ENCODE assay signal across 9 mouse cellular contexts in genomic region chr6:55451771-55452371, GRCm38 (mm10). TPM values are rescaled to one million over a fixed set of nuclear protein-coding genes. Genes with fewer than 3 reads are reported as not detected.
DNase-seq lines count a peak whose midpoint lies in the region; ATAC-seq and TF ChIP-seq lines count a peak whose summit lies in the region.
"Had no signal": no experiment of that assay in that cellular context is flagged by ENCODE, and none has a peak within 500 bp of the region (broad histone marks: within the 10 kb centered on the region; RNA-seq: fewer than 3 reads in every experiment).

Adcyap1r1 (plus strand) TSS chr6:55451978.

- under 1% methylated on average over 52 of the region's 58 CpGs for WGBS in lung, embryonic 15.5 days
- under 1% methylated on average over 58 of the region's 58 CpGs for WGBS in heart, adult 2 months
- under 1% methylated on average over 57 of the region's 58 CpGs for WGBS in stomach, embryonic 15.5 days

- no peaks in the 10 kb centered on the region for H3K36me3 ChIP-seq in lung, embryonic 15.5 days
- H3K36me3 ChIP-seq in heart, adult 2 months (ENCODE audit: control insufficient read depth, insufficient read depth, low read length), result no peaks in the 10 kb centered on the region
- H3K36me3 ChIP-seq in stomach, embryonic 15.5 days, result no peaks in the 10 kb centered on the region

- peaks cover 58% of the 10 kb centered on the region for H3K27me3 ChIP-seq in lung, embryonic 15.5 days
- H3K27me3 ChIP-seq in heart, adult 2 months (ENCODE audit: control insufficient read depth, insufficient read depth, low read length), result peaks cover 2% of the 10 kb centered on the region
- peaks cover 37% of the 10 kb centered on the region for H3K27me3 ChIP-seq in stomach, embryonic 15.5 days (replicated peaks)

- no peak for TF ChIP-seq EP300 in heart, adult 2 months (IDR thresholded peaks at IDR 0.05; ENCODE audit: insufficient read depth, low read depth, low read length)

- no peak for DNase-seq in lung, postnatal 14 days
- peak; percentile 44 to 62 for DNase-seq in heart, adult 2 months
- DNase-seq in layer of hippocampus, adult 18-20 months (ENCODE audit: low spot score in 2 of 2), result peak in 1 of 2 experiments; percentile 68
- no peak for DNase-seq in lung, postnatal 4 days

- ATAC-seq in lung, embryonic 15.5 days (ENCODE audit: borderline replicate concordance, extremely low read depth, low FRiP score, low TSS enrichment), result peak; percentile 37; the same call in 1 of the 2 replicates
- peak; percentile 39; the same call in 1 of the 2 replicates for ATAC-seq in megakaryocyte progenitor cell, adult 5-6 weeks (replicated peaks; ENCODE audit: poor library complexity)
- peak; percentile 82 for ATAC-seq in stomach, embryonic 15.5 days (ENCODE audit: insufficient read depth, low FRiP score, low read depth)

- H3K4me3 ChIP-seq in lung, embryonic 15.5 days, result peak within 1 kb of the TSS; percentile 35
- peak within 1 kb of the TSS; percentile 93 for H3K4me3 ChIP-seq in cortical plate, adult 2 months (ENCODE audit: insufficient read depth, low read length)
- H3K4me3 ChIP-seq in heart, adult 2 months, result peak within 1 kb of the TSS; percentile 52
- peak within 1 kb of the TSS; percentile 51 for H3K4me3 ChIP-seq in stomach, embryonic 15.5 days (replicated peaks)

- no peak within 1 kb of the TSS for H3K9ac ChIP-seq in lung, embryonic 15.5 days
- H3K9ac ChIP-seq in heart, adult 2 months (ENCODE audit: low read depth, low read length), result peak within 1 kb of the TSS; percentile 55
- H3K9ac ChIP-seq in stomach, embryonic 15.5 days, result peak within 1 kb of the TSS; percentile 11; the same call in 1 of the 2 replicates

- TF ChIP-seq POLR2A in cortical plate, adult 2 months (IDR thresholded peaks at IDR 0.05; ENCODE audit: extremely low read depth, insufficient read depth, low read length), result peak; percentile 69; the same call in 1 of the 2 replicates
- no peak for TF ChIP-seq POLR2A in heart, adult 2 months (IDR thresholded peaks at IDR 0.05; ENCODE audit: insufficient read depth, low read depth, low read length)

- peak within 1 kb of the TSS; percentile 71 for H3K4me2 ChIP-seq in lung, embryonic 15.5 days
- H3K4me2 ChIP-seq in stomach, embryonic 15.5 days, result peak within 1 kb of the TSS; percentile 86

- no peaks in the 10 kb centered on the region for H3K9me3 ChIP-seq in lung, embryonic 15.5 days
- no peaks in the 10 kb centered on the region for H3K9me3 ChIP-seq in stomach, embryonic 15.5 days

- no peak for TF ChIP-seq CTCF in cortical plate, adult 2 months (IDR thresholded peaks at IDR 0.05; ENCODE audit: extremely low read depth, insufficient read depth, low read length)
- TF ChIP-seq CTCF in heart, adult 2 months (IDR thresholded peaks at IDR 0.05), result no peak

- no peak within 1 kb of the TSS for H3K27ac ChIP-seq in lung, embryonic 15.5 days
- peak within 1 kb of the TSS; percentile 94 for H3K27ac ChIP-seq in cortical plate, adult 2 months (ENCODE audit: insufficient read depth, low read length)
- peak within 1 kb of the TSS; percentile 51 for H3K27ac ChIP-seq in heart, adult 2 months
- H3K27ac ChIP-seq in stomach, embryonic 15.5 days, result 0 out of 2 replicates have a peak within 1 kb of the TSS, but pooled peaks have one; percentile 23
- H3K27ac ChIP-seq: macrophage had no signal

- H3K4me1 ChIP-seq in lung, embryonic 15.5 days, result peaks cover 6% of the 10 kb centered on the region
- H3K4me1 ChIP-seq in cortical plate, adult 2 months (ENCODE audit: control insufficient read depth, insufficient read depth, low read length), result peaks cover 12% of the 10 kb centered on the region
- 0 out of 2 replicates have a peak, but pooled peaks cover 1% of the 10 kb centered on the region for H3K4me1 ChIP-seq in heart, adult 2 months (ENCODE audit: control insufficient read depth, insufficient read depth, low read length)
- H3K4me1 ChIP-seq in stomach, embryonic 15.5 days, result peaks cover 7% of the 10 kb centered on the region; the same call in 1 of the 2 replicates

- intact Hi-C loops in heart, adult 2 months (cut with DNase I), result loop anchor here (5.0 kb wide), 2 partner anchors 40 to 55 kb away; no protein-coding TSS in a partner anchor

- no peaks in the 10 kb centered on the region for H3K79me2 ChIP-seq in heart, adult 2 months (replicated peaks; ENCODE audit: control insufficient read depth, insufficient read depth, low read length)

RNA-seq across cellular contexts. Expression of gene Adcyap1r1, which starts in this region (rescaled TPM):
- 0.40 and 0.71 TPM in 2 replicates for polyA plus RNA-seq in lung, embryonic 15.5 days (2015; fragmentation: Nextera tagmentation; extraction: Ambion mirVana)
- 84.4 and 87.0 TPM in 2 replicates for polyA plus RNA-seq in cortical plate, adult 2 months (2012; rRNA removed)
- 1 to 10 TPM; 4.4 to 4.5 TPM for total RNA-seq in heart, adult 2 months (2021)
- polyA plus RNA-seq in heart, adult 2 months (2012; rRNA removed), result 4.8 and 7.4 TPM in 2 replicates
- 100 to 1,000 TPM; 133 to 142 TPM for total RNA-seq in layer of hippocampus, adult 18-20 months (2021)
- total RNA-seq in megakaryocyte progenitor cell, adult 5-6 weeks (2015), result not detected in 2 replicates
- 0.08 TPM in 1 of 2 replicates, not detected in the other for total RNA-seq in megakaryocyte progenitor cell, adult 5-6 weeks (2017)
- polyA plus RNA-seq in stomach, embryonic 15.5 days (2015; fragmentation: Nextera tagmentation; extraction: Ambion mirVana), result 7.6 and 8.5 TPM in 2 replicates
- polyA plus RNA-seq: macrophage had no signal

Comparison
In these comparisons a context has a peak if more than half of its experiments do, and no peak if none do; other contexts are left out.
1. RNA of gene Adcyap1r1 (total RNA-seq): 133 to 142 TPM in layer of hippocampus, adult 18-20 months; 4.4 to 4.5 TPM in heart, adult 2 months and 0.08 TPM in megakaryocyte progenitor cell, adult 5-6 weeks; every median in the first group is over 10 times any median in the second.
2. Peak in ATAC-seq, H3K4me3 ChIP-seq and H3K4me2 ChIP-seq in lung, embryonic 15.5 days; RNA of the gene not detected or under 1 TPM.
3. Peak in ATAC-seq in megakaryocyte progenitor cell, adult 5-6 weeks; RNA of the gene not detected or under 1 TPM.
4. H3K4me3 ChIP-seq: peak in every context shown above with its lines; median percentile 93 in cortical plate, adult 2 months; 52 in heart, adult 2 months; 51 in stomach, embryonic 15.5 days; 35 in lung, embryonic 15.5 days.
5. DNase-seq: peak in heart, adult 2 months (2 of 2); none in lung, postnatal 14 days (single experiment) and lung, postnatal 4 days (0 of 2).
6. Peak in every context shown above with its lines, with median percentiles within 50 percentile points of each other: ATAC-seq.